Mouse (Mus musculus) liver, adult 2 months (tissue): Measurements from ENCODE around the gene Myh1.

Source experiments
- CTCF ChIP-seq: fragments of 200-500 bp; IDR thresholded peaks from 2 replicates; pipeline ENCODE4 v1.5.1; 2011; ENCODE audit warnings: low read depth, low read length, control low read depth
- POLR2A ChIP-seq: fragments of 200-500 bp; IDR thresholded peaks from 2 replicates; pipeline ENCODE4 v1.6.1; 2011; ENCODE audit warnings: low read length, control low read depth; ENCODE audit not compliant: insufficient read depth; ENCODE audit errors: extremely low read depth

DNA sequence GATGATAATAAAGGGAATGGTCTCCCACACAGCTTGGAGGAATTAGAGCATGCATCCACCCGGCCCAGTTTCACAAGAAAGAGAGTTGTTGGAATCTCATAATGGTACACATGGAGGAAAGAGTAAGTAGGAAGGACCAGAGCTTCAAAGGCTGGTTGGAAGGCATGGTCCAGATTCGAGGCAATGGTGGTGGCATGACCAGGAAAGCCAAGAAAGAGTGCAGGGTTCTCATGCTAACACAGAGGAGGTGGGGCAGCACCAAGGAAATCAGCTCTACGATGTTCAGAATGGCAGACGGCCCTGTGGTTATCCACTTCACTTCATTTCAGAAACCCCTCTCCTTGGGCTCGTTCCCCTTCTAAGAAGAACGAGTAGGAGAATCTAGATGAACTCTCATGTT lies 61.1 kb downstream of the Myh1 start:
- TF ChIP-seq CTCF (no peak), POLR2A (no peak)
